Mouse (Mus musculus): ENCODE data around the gene Rere.

DNA sequence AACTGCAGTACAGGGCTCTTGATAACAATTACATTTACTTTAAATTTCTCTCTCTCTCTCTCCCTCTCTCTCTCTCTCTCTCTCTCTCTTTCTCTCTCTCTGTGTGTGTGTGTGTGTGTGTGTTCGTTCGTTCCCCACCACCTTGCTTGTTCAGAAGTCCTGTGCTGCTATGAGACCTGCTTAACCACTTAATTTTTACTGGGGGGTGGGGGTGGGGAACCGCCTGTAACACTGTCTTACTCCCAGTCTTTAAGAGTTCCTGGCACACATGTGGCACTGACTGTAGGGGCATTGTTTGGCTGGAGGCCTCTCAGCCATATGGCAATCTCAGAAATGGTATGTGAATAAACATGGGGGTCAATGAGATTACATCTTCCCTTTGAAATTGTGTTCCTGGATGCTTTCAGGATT lies 91.2 kb downstream of the Rere start:
- TF ChIP-seq CTCF (conservative IDR thresholded peaks at IDR 0.05; ENCODE audit: insufficient read depth, insufficient read length, low read depth, low read length) (no peak), POLR2A (IDR thresholded peaks at IDR 0.05; ENCODE audit: low read depth, low read length) (no peak)
